Mouse (Mus musculus): ENCODE data around the gene Gm17087. TPM values are rescaled to one million over a fixed set of nuclear protein-coding genes. Genes with fewer than 3 reads are reported as not detected.
A peak's percentile ranks its signal among the peaks of the same experiment; 100 is the strongest.

Gene Gm17087
- not detected for total RNA-seq (2021)
- long read RNA-seq, experiment 1, result 0 reads
- long read RNA-seq, experiment 2, result 0 reads

GRCm38 (mm10) chr17:8566850-8567249 is at the start of gene Gm17087:
TSS of gene Gm17087 (minus strand) at chr17:8566950.
- DNase-seq, result no peak
- intact Hi-C loops (cut with DNase I), result no loop called here

GRCm38 (mm10) chr17:8613882-8614551 is 47.3 kb upstream of the Gm17087 start:
- intact Hi-C loops (cut with DNase I), result loop anchor here (2.0 to 5.0 kb wide), 2 partner anchors 193 to 323 kb away; no protein-coding TSS in a partner anchor
- DNase-seq, result peak; percentile 65 to 82

DNA sequence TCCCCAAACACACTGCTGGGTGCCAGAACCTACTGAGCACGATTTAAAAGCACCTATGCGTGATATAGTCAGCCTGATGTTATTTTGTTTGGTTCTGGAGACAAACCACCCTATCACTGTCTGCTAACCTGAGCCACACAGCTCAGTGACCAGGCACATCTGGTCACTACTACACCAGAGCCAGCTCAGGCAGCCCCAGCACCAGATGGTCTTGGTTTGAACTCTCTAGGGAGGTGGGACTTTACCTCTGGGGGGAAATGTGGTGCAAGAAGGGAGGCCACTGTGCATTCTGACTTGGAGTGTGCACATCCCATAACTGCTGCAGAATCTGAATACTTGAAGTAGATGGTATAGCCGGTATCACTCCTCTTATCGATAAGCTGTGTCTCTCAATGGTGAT is 45.2 kb upstream of the Gm17087 start:
- intact Hi-C loops (cut with DNase I), result loop anchor here (5.0 kb wide), 1 partner anchor 195 kb away; no protein-coding TSS in a partner anchor
- no peak for DNase-seq

GRCm38 (mm10) chr17:8606695-8607094 is 39.9 kb upstream of the Gm17087 start:
- intact Hi-C loops (cut with DNase I), result no loop called here
- DNase-seq, result no peak

DNA sequence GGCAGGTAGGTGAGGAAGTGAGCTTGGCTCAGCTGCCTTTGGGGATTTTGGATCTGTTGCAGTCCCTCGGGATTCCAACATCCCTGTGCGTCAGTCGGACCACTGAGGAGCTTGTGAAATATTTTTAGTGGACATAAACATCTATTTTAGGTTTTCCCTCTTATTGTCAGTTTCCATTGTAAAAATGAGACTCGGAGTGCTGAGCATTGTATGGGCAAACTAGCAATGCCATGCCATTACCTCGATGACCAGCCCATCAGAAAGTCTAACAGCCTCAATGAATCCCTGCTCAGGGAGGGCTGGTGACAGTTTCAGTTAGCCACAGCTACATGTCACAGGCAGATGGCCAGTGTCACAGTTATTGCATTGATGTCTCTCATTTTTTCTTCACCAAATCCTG is 39.2 kb upstream of the Gm17087 start:
- no peak for DNase-seq
- intact Hi-C loops (cut with DNase I), result no loop called here

DNA sequence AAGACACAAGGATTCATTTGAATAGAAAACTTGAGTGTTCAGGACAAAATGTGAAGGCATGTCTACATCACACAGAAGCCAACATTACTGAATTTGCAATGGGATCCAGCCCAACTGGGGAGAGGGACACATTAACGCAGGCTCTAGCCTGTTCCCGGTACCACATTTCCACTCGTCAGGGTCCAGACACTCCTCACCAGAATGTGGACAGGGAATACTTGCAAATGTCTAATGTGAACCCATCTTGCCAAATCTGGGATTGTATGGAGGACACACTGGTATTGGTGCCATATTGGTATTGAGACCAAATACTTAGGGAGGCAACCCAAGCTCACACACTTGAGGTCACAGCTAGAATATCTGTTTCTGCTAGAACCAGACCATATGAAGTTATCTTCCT is 36.2 kb upstream of the Gm17087 start:
- no peak for DNase-seq
- intact Hi-C loops (cut with DNase I), result no loop called here

GRCm38 (mm10) chr17:8597790-8598189 is 31.0 kb upstream of the Gm17087 start:
- intact Hi-C loops (cut with DNase I), result loop anchor here (1.0 kb wide), 1 partner anchor 132 kb away; no protein-coding TSS in a partner anchor
- peak; percentile 23 to 46 for DNase-seq

DNA sequence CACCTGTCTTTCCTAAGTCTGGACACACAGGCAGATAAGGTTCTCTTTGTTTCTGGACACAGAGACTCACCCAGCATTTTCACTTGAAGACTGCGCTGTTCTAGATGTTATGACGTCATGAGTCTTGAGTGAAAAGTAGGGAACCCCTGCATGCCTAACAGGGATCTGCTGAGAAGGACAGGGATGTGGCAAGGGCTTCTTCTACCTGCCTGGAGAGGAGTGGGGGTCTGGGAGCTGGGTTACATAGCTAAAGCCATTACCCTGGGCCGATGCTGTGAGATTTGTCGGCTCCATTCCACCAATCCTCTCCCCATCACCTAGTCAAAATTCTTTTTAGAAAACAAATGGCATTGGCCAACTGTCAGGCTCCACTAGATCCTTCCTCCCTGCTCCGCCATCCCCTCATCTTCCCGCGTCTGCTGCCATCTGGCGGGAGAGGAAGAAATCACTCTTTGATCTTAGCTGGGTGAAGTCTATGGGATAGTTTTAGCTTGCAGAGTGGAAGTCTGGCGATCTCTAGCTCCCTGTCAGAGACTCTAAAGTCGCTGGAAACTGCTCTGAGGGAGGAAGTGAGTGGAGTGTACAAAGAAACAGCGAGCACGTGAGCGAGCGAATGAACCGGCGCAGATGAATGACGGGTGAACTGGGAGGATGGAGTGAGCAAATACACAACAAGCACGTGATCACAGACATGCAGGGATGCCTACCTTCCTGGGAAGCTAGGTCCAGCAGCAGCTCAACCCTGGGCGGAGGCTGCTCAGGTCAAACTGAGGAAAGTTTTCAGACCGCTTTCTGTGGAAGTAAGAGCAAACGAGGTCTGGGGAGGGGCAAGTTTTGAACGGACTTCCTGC is 25.9 kb upstream of the Gm17087 start:
- intact Hi-C loops (cut with DNase I), result loop anchor here (2.0 to 5.0 kb wide), 2 partner anchors 55 to 124 kb away; no protein-coding TSS in a partner anchor
- DNase-seq, result peak; percentile 59 to 68

DNA sequence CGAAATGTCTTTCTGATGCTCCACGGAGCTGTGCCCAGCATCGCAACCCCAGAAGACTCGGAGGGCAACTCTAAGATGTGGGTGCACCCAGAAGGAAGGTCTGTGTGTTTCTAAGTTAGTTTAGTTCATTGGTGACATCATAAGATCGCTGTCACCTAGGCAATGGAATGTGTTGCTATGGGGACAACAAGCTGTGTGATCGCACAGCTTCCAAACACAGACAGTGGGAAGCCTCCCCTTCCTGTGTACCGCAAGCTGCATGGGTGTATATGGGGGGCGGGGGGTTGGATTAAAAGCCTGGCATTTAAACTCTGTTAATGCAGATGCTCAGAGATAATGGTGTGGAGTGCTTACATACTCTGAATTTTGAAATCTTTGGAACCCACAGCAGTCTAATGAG is 14.8 kb upstream of the Gm17087 start:
- no peak for DNase-seq
- intact Hi-C loops (cut with DNase I), result no loop called here

- intact Hi-C loops (cut with DNase I), result no loop called here
- DNase-seq, result no peak
Measured at GRCm38 (mm10) chr17:8580360-8580759, 13.6 kb upstream of the Gm17087 start.

DNA sequence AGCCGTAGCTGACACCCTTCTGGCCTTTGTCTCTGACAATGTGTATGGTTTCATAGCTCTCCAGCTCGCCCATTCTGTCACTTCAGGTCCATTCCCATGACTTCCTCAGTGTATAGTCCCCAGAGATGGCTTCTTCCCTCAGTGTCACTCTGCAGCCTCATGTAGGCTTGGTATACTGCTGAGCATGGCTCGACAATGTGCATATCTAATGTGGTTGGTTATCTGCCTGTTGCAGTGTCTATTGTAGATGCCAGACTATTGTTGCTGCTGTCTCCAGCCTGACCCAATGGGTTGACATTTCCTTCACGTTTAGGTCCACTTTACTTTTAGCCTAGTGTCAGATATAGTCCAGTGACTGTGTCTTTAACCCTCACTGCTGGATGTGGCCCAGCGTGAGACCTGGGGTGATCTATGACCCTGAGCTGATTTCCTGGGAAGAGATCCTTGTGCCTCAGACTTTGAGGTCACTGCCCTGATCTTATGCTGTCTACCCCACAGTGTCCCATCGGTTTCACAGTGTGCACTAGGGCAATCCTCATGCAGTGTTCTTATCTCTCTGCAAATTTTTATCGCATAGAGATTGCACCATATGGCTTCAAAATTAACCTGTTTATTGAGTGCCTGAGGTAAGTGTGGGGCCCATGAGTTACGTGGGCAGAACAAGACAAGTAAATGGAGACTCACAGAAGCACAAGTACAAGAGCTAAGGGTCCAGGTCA is 7.0 kb upstream of the Gm17087 start:
- no peak for DNase-seq
- intact Hi-C loops (cut with DNase I), result no loop called here

- intact Hi-C loops (cut with DNase I), result no loop called here
- DNase-seq, result no peak
Measured at GRCm38 (mm10) chr17:8562886-8563280, 3.9 kb downstream of the Gm17087 start.

GRCm38 (mm10) chr17:8562101-8562885 is 4.5 kb downstream of the Gm17087 start:
- intact Hi-C loops (cut with DNase I), result no loop called here
- DNase-seq, result no peak

- DNase-seq, result no peak
- intact Hi-C loops (cut with DNase I), result no loop called here
Measured at GRCm38 (mm10) chr17:8557926-8558325, 8.8 kb downstream of the Gm17087 start.

- intact Hi-C loops (cut with DNase I), result no loop called here
- DNase-seq, result no peak
Measured at GRCm38 (mm10) chr17:8556223-8556622, 10.5 kb downstream of the Gm17087 start.

GRCm38 (mm10) chr17:8555785-8556184 is 11.0 kb downstream of the Gm17087 start:
- no peak for DNase-seq
- intact Hi-C loops (cut with DNase I), result no loop called here

GRCm38 (mm10) chr17:8554219-8554618 is 12.5 kb downstream of the Gm17087 start:
- DNase-seq, result no peak

DNA sequence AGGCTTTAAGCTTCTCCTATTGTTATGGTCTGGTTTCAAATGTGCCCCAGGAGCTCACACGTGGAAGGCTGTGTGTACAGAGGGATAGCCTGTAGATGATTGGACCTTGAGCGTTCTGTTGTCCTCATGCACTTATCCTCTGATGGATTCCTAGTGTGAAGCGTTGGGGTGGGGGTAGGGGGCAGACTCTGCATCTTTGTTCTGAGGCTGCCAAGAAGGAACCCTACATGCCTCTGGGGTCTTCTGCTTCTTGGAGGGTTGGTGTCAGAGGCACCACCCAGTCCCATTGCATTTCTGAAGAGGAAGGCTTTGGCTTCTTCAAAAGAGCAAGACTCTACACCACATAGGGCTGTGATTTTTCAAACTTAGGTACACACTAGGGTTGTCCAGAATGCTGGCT is 13.1 kb downstream of the Gm17087 start:
- DNase-seq, result no peak
- intact Hi-C loops (cut with DNase I), result no loop called here

More at GRCm38 (mm10) chr17:8554219-8554618, 12.5 kb downstream of the Gm17087 start:
- intact Hi-C loops (cut with DNase I), result no loop called here

- intact Hi-C loops (cut with DNase I), result no loop called here
Measured at GRCm38 (mm10) chr17:8552346-8553035, 14.3 kb downstream of the Gm17087 start.

More at GRCm38 (mm10) chr17:8552346-8553035, 14.3 kb downstream of the Gm17087 start:
- DNase-seq, result no peak

Data from gastrocnemius, postnatal 36 days (tissue).